ENCODE assay signal across 15 mouse cellular contexts in genomic region chr17:70892288-70893096, GRCm38 (mm10). TPM values are rescaled to one million over a fixed set of nuclear protein-coding genes. Genes with fewer than 3 reads are reported as not detected.
A peak's percentile ranks its signal among the peaks of the same experiment; 100 is the strongest.
DNase-seq lines count a peak whose midpoint lies in the region; ATAC-seq and TF ChIP-seq lines count a peak whose summit lies in the region.
"Had no signal": no experiment of that assay in that cellular context is flagged by ENCODE, and none has a peak within 500 bp of the region (broad histone marks: within the 10 kb centered on the region; RNA-seq: fewer than 3 reads in every experiment).

No protein-coding gene starts in this region.

- ATAC-seq in kidney, embryonic 14.5 days (ENCODE audit: low FRiP score, low TSS enrichment): no peak
- ATAC-seq in limb, embryonic 12.5 days (ENCODE audit: insufficient number of reproducible peaks, insufficient read depth, low FRiP score, low TSS enrichment, low read depth): no peak
- ATAC-seq: forebrain, embryonic 15.5 days; liver, embryonic 12.5 days had no signal

- no peaks in the 10 kb centered on the region for H3K9me3 ChIP-seq in kidney, embryonic 14.5 days (ENCODE audit: control insufficient read depth, low read length)
- no peaks in the 10 kb centered on the region for H3K9me3 ChIP-seq in ES-Bruce4 (replicated peaks; ENCODE audit: control insufficient read depth, insufficient read depth, low read length, poor library complexity, severe bottlenecking)
- no peaks in the 10 kb centered on the region for H3K9me3 ChIP-seq in limb, embryonic 12.5 days
- H3K9me3 ChIP-seq: forebrain, embryonic 15.5 days; hindbrain, embryonic 15.5 days; liver, embryonic 12.5 days; stomach, embryonic 15.5 days had no signal

- TF ChIP-seq POLR2A in ES-Bruce4 (IDR thresholded peaks at IDR 0.05; ENCODE audit: insufficient read depth, low read length): no peak

- H3K4me1 ChIP-seq in kidney, embryonic 14.5 days (ENCODE audit: control insufficient read depth, insufficient read depth, low read length): peaks cover 9% of the 10 kb centered on the region; the same call in 1 of the 2 replicates
- peaks cover 1% of the 10 kb centered on the region for H3K4me1 ChIP-seq in ES-Bruce4 (ENCODE audit: control insufficient read depth, insufficient read depth, low read length)
- H3K4me1 ChIP-seq in limb, embryonic 12.5 days (replicated peaks): peaks cover 13% of the 10 kb centered on the region
- H3K4me1 ChIP-seq: forebrain, embryonic 15.5 days; hindbrain, embryonic 15.5 days; liver, embryonic 12.5 days; stomach, embryonic 15.5 days had no signal

- TF ChIP-seq CTCF in ES-Bruce4 (IDR thresholded peaks at IDR 0.05; ENCODE audit: low read depth, low read length): no peak

- no peaks in the 10 kb centered on the region for H3K27me3 ChIP-seq in kidney, embryonic 14.5 days (ENCODE audit: control insufficient read depth, insufficient read depth, low read length)
- no peaks in the 10 kb centered on the region for H3K27me3 ChIP-seq in ES-Bruce4 (ENCODE audit: control insufficient read depth, insufficient read depth, low read length, poor library complexity, severe bottlenecking)
- H3K27me3 ChIP-seq in limb, embryonic 12.5 days: no peaks in the 10 kb centered on the region
- H3K27me3 ChIP-seq: forebrain, embryonic 15.5 days; hindbrain, embryonic 15.5 days; liver, embryonic 12.5 days; stomach, embryonic 15.5 days had no signal

- H3K9ac ChIP-seq in kidney, embryonic 14.5 days (ENCODE audit: low read depth, low read length): 0 out of 2 replicates have a peak overlapping the region, but pooled peaks have one; percentile 1
- H3K9ac ChIP-seq in ES-Bruce4 (ENCODE audit: low read depth, poor library complexity, severe bottlenecking): peak overlapping the region; percentile 71
- no peak overlapping the region for H3K9ac ChIP-seq in limb, embryonic 12.5 days (replicated peaks)
- H3K9ac ChIP-seq: forebrain, embryonic 15.5 days; hindbrain, embryonic 15.5 days; liver, embryonic 12.5 days; stomach, embryonic 15.5 days had no signal

- intact Hi-C loops in heart, postnatal 14 days (cut with DNase I): no loop called here

- no peak overlapping the region for H3K27ac ChIP-seq in kidney, embryonic 14.5 days (ENCODE audit: low read depth, low read length)
- H3K27ac ChIP-seq in ES-Bruce4 (ENCODE audit: insufficient read depth, low read length): peak overlapping the region; percentile 96
- H3K27ac ChIP-seq in limb, embryonic 12.5 days: 0 out of 2 replicates have a peak overlapping the region, but pooled peaks have one; percentile 23
- H3K27ac ChIP-seq: forebrain, embryonic 15.5 days; hindbrain, embryonic 15.5 days; liver, embryonic 12.5 days; stomach, embryonic 15.5 days had no signal

- H3K36me3 ChIP-seq in kidney, embryonic 14.5 days (ENCODE audit: control insufficient read depth, insufficient read depth, low read length): no peaks in the 10 kb centered on the region
- no peaks in the 10 kb centered on the region for H3K36me3 ChIP-seq in ES-Bruce4 (ENCODE audit: control insufficient read depth, insufficient read depth, low read length, poor library complexity, severe bottlenecking)
- H3K36me3 ChIP-seq in limb, embryonic 12.5 days: no peaks in the 10 kb centered on the region
- H3K36me3 ChIP-seq: forebrain, embryonic 15.5 days; hindbrain, embryonic 15.5 days; liver, embryonic 12.5 days; stomach, embryonic 15.5 days had no signal

- peak overlapping the region; percentile 10; the same call in 1 of the 2 replicates for H3K4me2 ChIP-seq in kidney, embryonic 14.5 days (replicated peaks; ENCODE audit: low read depth, low read length)
- no peak overlapping the region for H3K4me2 ChIP-seq in limb, embryonic 12.5 days
- H3K4me2 ChIP-seq: forebrain, embryonic 15.5 days; hindbrain, embryonic 15.5 days; liver, embryonic 12.5 days; stomach, embryonic 15.5 days had no signal

- TF ChIP-seq EP300 in ES-Bruce4 (IDR thresholded peaks at IDR 0.05; ENCODE audit: insufficient read depth, low read depth, low read length): peak; percentile 93

- WGBS in kidney, embryonic 14.5 days: 19% methylated on average over 15 of the region's 15 CpGs
- 27% methylated on average over 15 of the region's 15 CpGs for WGBS in limb, embryonic 12.5 days

- no peak for DNase-seq in kidney, adult 11 months
- peak; percentile 79 for DNase-seq in R1 (ENCODE audit: low read depth, low spot score)
- no peak for DNase-seq in thymus, postnatal 14 days
- no peak for DNase-seq in heart, postnatal 14 days
- DNase-seq: adrenal gland, postnatal 14 days; gastrocnemius, postnatal 25 days; kidney, postnatal 36 days; lung, postnatal 14 days had no signal

- H3K4me3 ChIP-seq in kidney, embryonic 14.5 days (ENCODE audit: low read length): no peak overlapping the region
- peak overlapping the region; percentile 58 for H3K4me3 ChIP-seq in ES-Bruce4 (ENCODE audit: low read depth, low read length)
- H3K4me3 ChIP-seq in limb, embryonic 12.5 days (replicated peaks): no peak overlapping the region
- H3K4me3 ChIP-seq: forebrain, embryonic 15.5 days; hindbrain, embryonic 15.5 days; liver, embryonic 12.5 days; stomach, embryonic 15.5 days had no signal

RNA-seq across cellular contexts. Expression of gene Tgif1, which starts 39.1 kb away (rescaled TPM):
- polyA plus RNA-seq in kidney, embryonic 14.5 days (2014; fragmentation: Nextera tagmentation; extraction: Ambion mirVana): 82.8 and 88.6 TPM in 2 replicates
- polyA plus RNA-seq in ES-Bruce4 (2011; ENCODE audit: insufficient read depth, insufficient read length, low read depth, missing spikeins): 218 and 227 TPM in 2 replicates
- 130 and 136 TPM in 2 replicates for polyA plus RNA-seq in limb, embryonic 12.5 days (2016; fragmentation: Nextera tagmentation; extraction: Ambion mirVana)
- total RNA-seq in heart, postnatal 14 days (2021): 10 to 100 TPM in 1 of 2 experiments, 1 to 10 TPM in 1; 8.5 to 10.1 TPM
